Mouse (Mus musculus) left cerebral cortex, postnatal 25 days (tissue): ENCODE data around the gene Il11ra2. TPM values are rescaled to one million over a fixed set of nuclear protein-coding genes. Genes with fewer than 3 reads are reported as not detected.
"Not testable (repeated sequence)": the region's sequence is repeated elsewhere in the genome, so short reads cannot be mapped to it uniquely, and the experiment has no call there.

Experiments used
- DNase-seq, 2 experiments: peaks; one replicate each; pipeline ENCODE4 v3.0.0; 2022; ENCODE audit warnings: low spot score in 2 of 2, mixed read lengths in 1 of 2
- intact Hi-C: fragments of 180-260 bp; cut with DNase I; formaldehyde crosslinking; loops from one replicate; pipeline ENCODE4 v1.15.1; 2025
- total RNA-seq, 2 experiments: library from RNA; stranded (reverse); gene quantifications; 2 replicates each; pipeline ENCODE4 v1.2.3; 2021

The Il11ra2 gene
- under 1 TPM in 1 of 2 experiments, not detected in 1; 0.48 TPM for total RNA-seq

DNA sequence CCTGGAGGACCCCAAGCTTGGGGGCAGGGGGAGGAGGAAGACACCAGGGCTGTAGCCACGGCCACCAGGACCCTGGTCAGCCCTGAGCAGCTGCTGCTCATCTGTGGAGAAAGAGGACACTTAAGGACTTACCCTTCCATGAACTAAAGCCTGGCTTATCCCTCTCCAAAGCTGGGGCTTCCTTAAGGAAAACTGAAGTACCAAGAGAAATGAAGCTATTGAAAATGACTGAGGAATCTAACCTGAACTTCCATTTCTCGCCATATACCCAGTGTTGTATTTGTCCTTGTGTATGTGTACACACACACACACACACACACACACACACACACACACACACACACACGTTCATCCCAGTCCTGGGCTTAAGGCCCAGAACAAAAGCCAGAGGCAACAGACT is at the start of gene Il11ra2:
Gene Il11ra2, minus strand, starts transcription at position 101 of the 400 bp plus-strand sequence.
- intact Hi-C loops, DNase-seq: not testable (repeated sequence)

DNA sequence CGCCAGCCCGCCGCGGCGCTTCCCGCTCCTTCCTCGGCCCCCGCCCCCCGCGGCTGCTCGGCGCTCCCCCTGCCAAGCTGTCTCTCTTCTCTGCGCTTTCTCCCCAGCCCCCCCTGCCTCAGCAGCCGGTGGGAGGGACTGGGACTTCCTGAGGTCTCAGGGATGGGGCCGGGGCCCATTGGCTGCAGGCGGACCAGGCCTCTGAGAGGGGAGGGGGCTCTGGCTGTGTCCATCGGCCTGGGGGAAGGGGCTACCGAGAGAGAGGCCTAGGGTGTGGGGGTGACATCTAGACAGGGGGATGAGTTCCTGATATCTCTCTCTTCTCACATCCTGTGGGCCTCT is 20.5 kb upstream of the Il11ra2 start:
- DNase-seq, intact Hi-C loops: not testable (repeated sequence)

DNA sequence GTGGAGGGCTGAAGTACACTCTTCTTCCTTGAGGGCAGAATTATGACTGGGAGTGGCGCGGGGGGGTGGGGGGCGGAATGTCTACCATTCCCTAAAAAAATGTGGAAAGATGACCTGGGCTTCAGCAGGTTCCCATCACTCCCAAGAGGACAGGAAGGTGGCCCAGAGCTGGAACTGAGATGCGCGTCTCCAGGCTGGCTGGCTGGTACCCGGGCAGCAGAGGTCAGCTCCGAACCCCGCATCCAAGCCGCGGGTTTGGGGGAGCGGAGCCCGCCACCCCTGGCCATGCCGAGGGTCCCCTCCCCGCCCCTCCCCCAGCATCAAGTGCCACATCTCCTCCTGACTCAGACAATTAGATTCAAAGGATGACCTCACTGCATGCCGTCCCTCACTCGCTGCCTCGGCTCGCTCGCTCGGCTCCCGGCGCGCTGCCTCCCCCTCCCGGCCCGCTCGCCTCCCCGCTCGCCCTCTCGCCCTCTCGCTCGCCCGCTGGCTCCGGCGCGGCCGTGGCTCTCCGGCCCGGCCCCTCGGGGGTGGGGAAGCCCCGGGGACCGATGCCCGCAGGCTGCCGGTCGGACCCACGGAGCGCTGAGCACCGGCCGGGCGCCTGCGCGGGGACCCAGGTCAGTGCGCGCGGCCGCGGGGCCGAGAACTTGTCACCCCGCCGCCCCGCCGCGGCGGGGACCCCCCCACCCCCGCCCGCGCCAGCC is 19.9 kb upstream of the Il11ra2 start:
- intact Hi-C loops, DNase-seq: not testable (repeated sequence)

- intact Hi-C loops, DNase-seq: not testable (repeated sequence)
Measured at GRCm38 (mm10) chr4:42680374-42681356, 19.0 kb upstream of the Il11ra2 start.

- intact Hi-C loops: not testable (repeated sequence)
Measured at GRCm38 (mm10) chr4:42679365-42679764, 17.7 kb upstream of the Il11ra2 start.

DNA sequence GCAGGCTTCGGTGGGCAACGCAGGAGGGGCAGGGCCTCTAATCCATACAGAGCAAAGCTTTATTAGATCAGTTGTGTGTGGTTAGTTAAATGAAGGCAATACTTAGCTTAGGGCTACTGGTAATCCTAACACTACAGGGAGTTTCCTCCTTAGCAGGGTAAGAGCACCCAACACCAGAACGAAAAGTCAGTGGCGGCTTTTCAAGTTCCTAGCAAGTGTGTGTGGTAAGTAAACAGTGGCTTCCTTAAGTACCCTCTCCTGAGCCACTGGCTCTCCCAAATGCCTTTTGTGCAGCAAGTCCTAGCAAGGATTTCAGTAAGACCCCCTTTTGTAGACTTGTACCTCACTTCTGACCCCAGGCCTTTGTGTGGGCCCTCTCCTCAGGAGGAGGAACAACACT is 13.7 kb upstream of the Il11ra2 start:
- intact Hi-C loops, DNase-seq: not testable (repeated sequence)

More at GRCm38 (mm10) chr4:42679365-42679764, 17.7 kb upstream of the Il11ra2 start:
- DNase-seq: not testable (repeated sequence)

DNA sequence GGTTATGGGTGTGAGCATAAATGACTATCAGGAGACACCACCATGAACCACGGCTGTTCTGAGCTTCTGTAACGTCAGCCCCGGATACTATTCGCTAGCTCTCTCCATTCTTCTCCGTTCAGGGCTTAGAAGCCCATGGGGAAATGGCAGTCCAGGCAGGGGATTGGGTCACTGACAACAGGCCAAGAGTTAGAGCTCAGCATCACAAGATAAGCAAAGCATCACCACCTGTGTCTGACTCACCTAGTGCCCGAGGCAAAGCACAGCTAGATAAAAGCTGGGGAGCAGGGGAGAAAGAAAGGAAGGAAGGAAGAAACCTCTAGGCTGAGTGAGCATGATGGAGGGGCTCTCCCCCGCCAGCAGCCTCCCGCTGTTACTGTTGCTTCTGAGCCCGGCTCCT is 6.7 kb downstream of the Il11ra2 start, which contains the start of gene Ccl27b:
Gene Ccl27b, plus strand, starts transcription at position 301 of the 400 bp plus-strand sequence.
- intact Hi-C loops, DNase-seq: not testable (repeated sequence)

GRCm38 (mm10) chr4:42629419-42629818 is 32.3 kb downstream of the Il11ra2 start, which contains the start of gene Gm2564:
TSS of gene Gm2564 (plus strand) at chr4:42629719.
- DNase-seq, intact Hi-C loops: not testable (repeated sequence)

- intact Hi-C loops, DNase-seq: not testable (repeated sequence)
Measured at GRCm38 (mm10) chr4:42611895-42612294, 49.8 kb downstream of the Il11ra2 start, which contains the start of gene Gm10591. TSS of gene Gm10591 (plus strand) at chr4:42612195.

Other genes with a start within 250 kb of the Il11ra2 start
- not detected for gene Gm21586, start 222.5 kb downstream of the Il11ra2 start, total RNA-seq
- gene Gm2163, start 195.1 kb downstream of the Il11ra2 start, total RNA-seq: 1 to 10 TPM; 7.2 to 7.8 TPM
- not detected for gene Fam205a2, start 133.7 kb downstream of the Il11ra2 start, total RNA-seq
- gene Gm10591, start 49.7 kb downstream of the Il11ra2 start, total RNA-seq: not detected
- 10 to 100 TPM; 11.4 to 14.2 TPM for gene Gm2564, start 32.2 kb downstream of the Il11ra2 start, total RNA-seq
- gene Ccl27b, start 6.6 kb downstream of the Il11ra2 start, total RNA-seq: 1 to 10 TPM; 2.6 to 7.9 TPM
- 1 to 10 TPM; 1.6 to 3.5 TPM for gene 4930578G10Rik, start 73.7 kb upstream of the Il11ra2 start, total RNA-seq
- under 1 TPM in 1 of 2 experiments, not detected in 1; 0.57 TPM for gene Ccl19, start 94.7 kb upstream of the Il11ra2 start, total RNA-seq
- gene Ccl21a, start 112.1 kb upstream of the Il11ra2 start, total RNA-seq: not detected
- gene Fam205a1, start 192.0 kb upstream of the Il11ra2 start, total RNA-seq: under 1 TPM in 1 of 2 experiments, not detected in 1; 0.37 TPM
- gene Gm12394, start 194.9 kb upstream of the Il11ra2 start, total RNA-seq: 1 to 10 TPM; 1.9 to 2.3 TPM
- 1 to 10 TPM; 2.0 to 2.4 TPM for gene Fam205c, start 212.3 kb upstream of the Il11ra2 start, total RNA-seq